ENCODE assay signal across 16 mouse cellular contexts in genomic region chr9:68916741-68917140, GRCm38 (mm10).
DNase-seq lines count a peak whose midpoint lies in the region; ATAC-seq and TF ChIP-seq lines count a peak whose summit lies in the region.
"Had no signal": no experiment of that assay in that cellular context is flagged by ENCODE, and none has a peak within 500 bp of the region (broad histone marks: within the 10 kb centered on the region; RNA-seq: fewer than 3 reads in every experiment).

No protein-coding gene starts in this region.

- peak; percentile 43 for DNase-seq in right cerebral cortex, postnatal 10 days (ENCODE audit: low spot score in 2 of 2)
- DNase-seq in right cerebral cortex, adult 2 months (ENCODE audit: low spot score in 2 of 2), result no peak
- DNase-seq in cerebellum, adult 2 months, result peak; percentile 65 to 77
- DNase-seq in gastrocnemius, postnatal 25 days, result no peak
- DNase-seq: adrenal gland, postnatal 10 days; kidney, adult 18-20 months; kidney, postnatal 25 days; retina, postnatal 1 day had no signal

- peak overlapping the region; percentile 12; the same call in 1 of the 2 replicates for H3K27ac ChIP-seq in hindbrain, embryonic 13.5 days
- H3K27ac ChIP-seq in hindbrain, embryonic 12.5 days, result no peak overlapping the region
- no peak overlapping the region for H3K27ac ChIP-seq in cerebellum, adult 2 months (ENCODE audit: insufficient read depth, low read length)
- H3K27ac ChIP-seq in intestine, postnatal 0 days (ENCODE audit: low read depth, low read length), result no peak overlapping the region
- H3K27ac ChIP-seq: liver, embryonic 12.5 days had no signal

- no peaks in the 10 kb centered on the region for H3K9me3 ChIP-seq in hindbrain, embryonic 13.5 days
- H3K9me3 ChIP-seq in hindbrain, embryonic 12.5 days (replicated peaks), result no peaks in the 10 kb centered on the region
- no peaks in the 10 kb centered on the region for H3K9me3 ChIP-seq in intestine, postnatal 0 days (ENCODE audit: control insufficient read depth)
- H3K9me3 ChIP-seq: heart, embryonic 12.5 days; liver, embryonic 12.5 days; megakaryocyte, embryonic 14.5 days had no signal

- TF ChIP-seq POLR2A in cerebellum, adult 2 months (IDR thresholded peaks at IDR 0.05; ENCODE audit: borderline replicate concordance, insufficient read depth, low read length), result no peak

- no peak for TF ChIP-seq CTCF in cerebellum, adult 2 months (IDR thresholded peaks at IDR 0.05; ENCODE audit: borderline replicate concordance, insufficient read depth, low read depth, low read length)
- TF ChIP-seq CTCF in intestine, postnatal 0 days (IDR thresholded peaks at IDR 0.05; ENCODE audit: low read depth), result no peak

- H3K27me3 ChIP-seq in hindbrain, embryonic 13.5 days, result no peaks in the 10 kb centered on the region
- no peaks in the 10 kb centered on the region for H3K27me3 ChIP-seq in hindbrain, embryonic 12.5 days
- no peaks in the 10 kb centered on the region for H3K27me3 ChIP-seq in cerebellum, adult 2 months (ENCODE audit: control insufficient read depth, insufficient read depth, low read length)
- no peaks in the 10 kb centered on the region for H3K27me3 ChIP-seq in intestine, postnatal 0 days (replicated peaks; ENCODE audit: control insufficient read depth, insufficient read depth, low read length)
- H3K27me3 ChIP-seq: heart, embryonic 12.5 days; liver, embryonic 12.5 days; megakaryocyte, embryonic 14.5 days had no signal

- H3K4me1 ChIP-seq in hindbrain, embryonic 13.5 days (replicated peaks), result peaks cover 26% of the 10 kb centered on the region
- H3K4me1 ChIP-seq in hindbrain, embryonic 12.5 days, result peaks cover 8% of the 10 kb centered on the region
- peaks cover 18% of the 10 kb centered on the region for H3K4me1 ChIP-seq in cerebellum, adult 2 months (ENCODE audit: control insufficient read depth, insufficient read depth, low read length)
- H3K4me1 ChIP-seq in intestine, postnatal 0 days (replicated peaks; ENCODE audit: control insufficient read depth, insufficient read depth, low read length), result no peaks in the 10 kb centered on the region
- H3K4me1 ChIP-seq: heart, embryonic 12.5 days; liver, embryonic 12.5 days; megakaryocyte, embryonic 14.5 days had no signal

- H3K4me3 ChIP-seq in hindbrain, embryonic 13.5 days, result no peak overlapping the region
- H3K4me3 ChIP-seq in hindbrain, embryonic 12.5 days, result no peak overlapping the region
- H3K4me3 ChIP-seq in cerebellum, adult 2 months (replicated peaks; ENCODE audit: insufficient read depth, low read depth, low read length), result no peak overlapping the region
- H3K4me3 ChIP-seq in intestine, postnatal 0 days (ENCODE audit: low read depth, low read length), result no peak overlapping the region
- H3K4me3 ChIP-seq: heart, embryonic 12.5 days; liver, embryonic 12.5 days; megakaryocyte, embryonic 14.5 days had no signal

- H3K9ac ChIP-seq in hindbrain, embryonic 13.5 days, result no peak overlapping the region
- H3K9ac ChIP-seq in hindbrain, embryonic 12.5 days, result no peak overlapping the region
- H3K9ac ChIP-seq in intestine, postnatal 0 days (ENCODE audit: low read depth, low read length), result no peak overlapping the region
- H3K9ac ChIP-seq: heart, embryonic 12.5 days; liver, embryonic 12.5 days had no signal

- WGBS in hindbrain, embryonic 13.5 days, result 58% methylated on average over 1 of the region's 1 CpGs
- WGBS in hindbrain, embryonic 12.5 days, result 90% methylated on average over 1 of the region's 1 CpGs
- 40% methylated on average over 1 of the region's 1 CpGs for WGBS in cerebellum, adult 2 months
- 78% methylated on average over 1 of the region's 1 CpGs for WGBS in intestine, postnatal 0 days

- no peak for ATAC-seq in hindbrain, embryonic 13.5 days (ENCODE audit: low FRiP score)
- ATAC-seq in hindbrain, embryonic 12.5 days (ENCODE audit: low FRiP score), result no peak
- ATAC-seq in intestine, postnatal 0 days, result no peak
- ATAC-seq: CD4-positive, CD25-positive, alpha-beta regulatory T cell, adult 4 months; liver, embryonic 12.5 days; lung, postnatal 0 days had no signal

- H3K4me2 ChIP-seq in hindbrain, embryonic 13.5 days, result no peak overlapping the region
- H3K4me2 ChIP-seq in hindbrain, embryonic 12.5 days (replicated peaks), result no peak overlapping the region
- no peak overlapping the region for H3K4me2 ChIP-seq in intestine, postnatal 0 days (replicated peaks; ENCODE audit: low read depth)
- H3K4me2 ChIP-seq: heart, embryonic 12.5 days; liver, embryonic 12.5 days had no signal

- H3K36me3 ChIP-seq in hindbrain, embryonic 13.5 days, result no peaks in the 10 kb centered on the region
- no peaks in the 10 kb centered on the region for H3K36me3 ChIP-seq in hindbrain, embryonic 12.5 days
- H3K36me3 ChIP-seq in intestine, postnatal 0 days (ENCODE audit: control insufficient read depth, insufficient read depth), result no peaks in the 10 kb centered on the region
- H3K36me3 ChIP-seq: heart, embryonic 12.5 days; liver, embryonic 12.5 days had no signal

Comparison
In these comparisons a context has a peak if more than half of its experiments do, and no peak if none do; other contexts are left out.
1. DNase-seq: peak in right cerebral cortex, postnatal 10 days (2 of 2) and cerebellum, adult 2 months (2 of 2); none in right cerebral cortex, adult 2 months (0 of 2) and gastrocnemius, postnatal 25 days (single experiment).